Mouse (Mus musculus) layer of hippocampus, adult 2 months (tissue): Measurements from ENCODE around the gene Pon2. TPM values are rescaled to one million over a fixed set of nuclear protein-coding genes. Genes with fewer than 3 reads are reported as not detected.
"Not testable (repeated sequence)": the region's sequence is repeated elsewhere in the genome, so short reads cannot be mapped to it uniquely, and the experiment has no call there.

ENCODE experiments used
- DNase-seq, 2 experiments: peaks; one replicate each; pipeline ENCODE4 v3.0.0; 2022; ENCODE audit warnings: low spot score in 2 of 2
- H3K27ac ChIP-seq: fragments of 200-600 bp; 2 replicates; pipeline ENCODE4 v1.8.1; 2022
- H3K4me3 ChIP-seq: fragments of 200-600 bp; 2 replicates; pipeline ENCODE4 v1.8.1; 2022; ENCODE audit warnings: mild to moderate bottlenecking
- CTCF ChIP-seq: fragments of 200-600 bp; conservative IDR thresholded peaks from 2 replicates; pipeline ENCODE4 v1.8.1; 2022; ENCODE audit warnings: antibody characterized with exemption, mild to moderate bottlenecking, moderate library complexity
- total RNA-seq, 2 experiments: library from RNA; stranded (reverse); gene quantifications; 2 replicates each; pipeline ENCODE4 v1.2.3; 2021

Pon2 gene
- total RNA-seq, 2 experiments from 2014 or later: 17.9 to 19.5 TPM

DNA sequence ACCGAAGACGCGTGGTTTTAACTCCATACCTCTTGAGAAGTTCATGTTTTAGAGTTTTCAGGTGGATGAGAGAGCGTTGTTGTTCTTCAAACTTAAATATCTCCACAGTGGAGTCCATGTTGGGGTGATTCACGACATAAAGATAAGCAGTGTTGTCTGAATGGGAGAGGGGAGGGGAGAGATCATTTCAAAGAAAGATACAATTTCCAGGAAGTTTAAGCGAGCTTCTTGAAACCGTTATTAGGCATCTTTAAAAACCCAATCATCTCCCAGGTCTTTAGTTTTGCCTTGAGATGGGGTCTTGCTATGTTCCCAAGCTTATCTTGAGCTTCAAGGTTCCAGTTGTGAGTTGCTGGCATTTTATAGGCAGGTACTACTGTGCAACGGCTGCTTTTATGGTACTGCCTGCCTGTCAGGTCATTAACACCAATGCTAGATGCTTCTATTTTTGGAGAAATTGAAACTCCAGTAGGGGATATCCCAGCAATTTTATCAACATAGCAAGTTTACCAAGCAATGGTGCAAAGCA lies 61.3 kb downstream of the Pon2 start:
- no peak for TF ChIP-seq CTCF
- no peak overlapping the region for H3K4me3 ChIP-seq
- H3K27ac ChIP-seq: no peak overlapping the region
- no peak for DNase-seq

DNA sequence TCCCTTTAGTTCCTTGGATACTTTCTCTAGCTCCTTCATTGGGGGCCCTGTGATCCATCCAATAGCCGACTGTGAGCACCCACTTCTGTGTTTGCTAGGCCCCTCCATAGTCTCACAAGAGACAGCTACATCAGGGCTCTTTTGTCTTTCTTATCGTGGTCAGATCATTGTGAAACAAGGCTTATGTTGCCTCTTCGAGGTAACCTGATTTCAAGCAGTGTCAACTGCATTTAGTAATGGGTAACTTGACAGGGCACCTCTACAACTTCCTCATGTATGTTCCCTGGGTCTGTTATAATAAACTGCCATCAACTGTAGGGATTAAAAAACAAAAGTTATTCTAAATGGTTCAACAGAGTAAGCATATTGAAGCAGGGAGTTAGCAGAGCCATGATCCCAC lies 63.7 kb downstream of the Pon2 start:
- no peak for TF ChIP-seq CTCF
- no peak overlapping the region for H3K4me3 ChIP-seq

DNA sequence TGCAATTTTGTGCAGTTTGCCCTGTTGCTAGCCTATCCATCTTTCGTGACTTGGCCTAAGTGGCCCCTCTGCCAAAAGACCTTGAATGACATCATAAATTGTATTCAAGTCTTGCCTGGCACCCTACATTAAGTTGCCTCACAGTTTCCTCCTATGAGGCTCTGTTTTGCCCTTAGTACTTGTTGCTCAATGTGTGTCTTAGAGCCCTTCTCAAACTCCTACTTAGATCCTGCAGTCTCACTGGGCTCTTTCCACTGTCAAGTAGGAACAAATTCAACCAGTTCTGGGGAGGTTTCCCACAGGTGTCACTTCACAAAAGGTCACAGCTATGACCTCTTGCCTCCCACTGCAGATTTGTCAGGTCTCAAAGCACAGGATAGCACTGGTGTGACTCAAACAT lies 64.4 kb downstream of the Pon2 start:
- DNase-seq: no peak
- Histone ChIP-seq H3K27ac (no peak overlapping the region), H3K4me3 (no peak overlapping the region)
- no peak for TF ChIP-seq CTCF

More for the DNA sequence above, 63.7 kb downstream of the Pon2 start:
- no peak for DNase-seq
- H3K27ac ChIP-seq: no peak overlapping the region

DNA sequence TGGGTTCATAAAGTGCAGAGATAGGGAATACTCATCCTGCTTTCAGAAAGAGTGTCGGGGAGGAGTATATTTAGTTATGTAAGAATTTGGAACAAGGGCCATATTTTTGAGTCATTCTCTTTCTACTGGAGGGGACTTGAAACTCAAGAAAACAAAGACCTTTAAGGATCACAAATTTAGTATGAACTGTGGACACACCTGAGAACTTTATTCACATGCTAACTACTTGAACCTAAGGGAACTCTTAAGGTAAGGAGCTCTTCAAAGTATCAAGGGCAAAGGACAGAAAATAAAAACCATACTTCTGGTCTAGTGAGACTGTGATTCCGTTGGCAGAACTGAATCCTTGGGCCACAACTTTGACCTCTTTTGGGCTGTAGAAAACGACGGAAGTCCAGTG lies 66.2 kb downstream of the Pon2 start:
- no peak for TF ChIP-seq CTCF
- DNase-seq: no peak
- Histone ChIP-seq H3K4me3 (no peak overlapping the region), H3K27ac (no peak overlapping the region)

DNA sequence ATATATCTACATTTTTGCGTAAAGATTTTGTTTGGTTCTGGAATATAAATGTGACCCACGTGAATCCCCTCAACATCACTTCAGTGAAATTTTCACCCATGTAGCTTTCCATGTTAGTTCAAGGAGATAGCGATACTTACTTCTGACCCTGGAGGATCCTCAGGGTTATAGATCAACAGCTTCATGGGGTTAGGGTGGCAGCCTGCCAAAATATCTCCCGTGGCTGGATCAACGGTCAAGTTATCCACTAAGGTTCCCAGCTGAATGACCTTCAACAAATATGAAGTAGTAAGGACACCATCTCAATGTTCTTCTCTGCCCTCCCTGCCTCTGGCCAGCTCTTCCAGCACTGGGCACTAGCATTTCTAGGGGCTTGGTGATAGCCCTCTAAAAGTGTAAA lies 68.0 kb downstream of the Pon2 start:
- TF ChIP-seq CTCF: no peak
- Histone ChIP-seq H3K27ac (no peak overlapping the region), H3K4me3 (no peak overlapping the region)
- no peak for DNase-seq

- H3K4me3 ChIP-seq, H3K27ac ChIP-seq, DNase-seq: not testable (repeated sequence)
Observed at GRCm38 (mm10) chr6:5223551-5223950, 74.7 kb downstream of the Pon2 start.

GRCm38 (mm10) chr6:5222080-5222479 lies 76.2 kb downstream of the Pon2 start:
- H3K27ac ChIP-seq: no peak overlapping the region
- TF ChIP-seq CTCF: no peak
- no peak overlapping the region for H3K4me3 ChIP-seq
- DNase-seq: no peak

DNA sequence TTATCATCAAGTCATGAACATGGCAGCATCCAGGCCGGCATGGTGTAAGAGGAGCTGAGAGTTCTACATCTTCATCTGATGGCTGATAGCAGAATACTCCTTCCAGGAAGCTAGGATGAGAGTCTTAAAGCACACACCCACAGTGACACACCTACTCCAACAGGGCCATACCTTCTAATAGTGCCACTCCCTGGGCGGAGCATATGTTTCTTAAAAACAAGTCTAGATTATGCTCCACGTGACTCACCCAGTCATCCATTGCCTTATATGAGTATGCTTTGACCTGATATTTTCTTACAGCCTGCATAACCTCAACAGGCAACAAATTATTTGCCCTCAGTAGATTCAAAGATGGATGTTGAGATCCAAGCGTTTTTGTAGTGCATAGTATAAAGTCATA lies 80.1 kb downstream of the Pon2 start:
- no peak overlapping the region for H3K27ac ChIP-seq
- H3K4me3 ChIP-seq: no peak overlapping the region
- no peak for TF ChIP-seq CTCF
- DNase-seq: no peak

Other genes starting within 250 kb of the Pon2 start
- gene Pon1, start 104.5 kb downstream of the Pon2 start, total RNA-seq: not detected
- gene Pon3, start 42.2 kb downstream of the Pon2 start, total RNA-seq: 1 to 10 TPM; 2.5 to 3.3 TPM
- under 1 TPM; 0.22 to 0.36 TPM for gene Asb4, start 84.9 kb upstream of the Pon2 start, total RNA-seq
- 10 to 100 TPM; 13.9 to 14.8 TPM for gene Pdk4, start 197.9 kb upstream of the Pon2 start, total RNA-seq